In the genomic region with DNA sequence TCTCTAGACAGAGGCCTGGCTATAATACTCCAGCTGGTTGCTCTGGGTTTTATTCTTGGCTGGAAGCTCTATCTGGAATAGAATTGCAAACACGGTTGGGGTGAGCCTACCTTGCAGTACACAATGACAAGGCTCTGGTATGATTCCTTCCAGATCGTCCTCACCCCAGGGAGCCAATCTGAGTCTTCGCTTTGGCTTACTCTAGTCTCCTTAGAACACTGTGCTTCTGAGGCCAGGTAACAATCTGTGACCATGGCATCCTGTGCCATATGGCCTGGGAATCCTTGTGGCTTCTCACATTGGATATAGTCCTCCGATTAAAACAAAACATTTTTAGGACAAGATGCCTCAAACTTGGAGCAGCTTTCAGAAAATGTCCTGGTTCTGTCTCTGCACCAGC, we compare ENCODE assay signal across 18 mouse cellular contexts. TPM values are rescaled to one million over a fixed set of nuclear protein-coding genes. Genes with fewer than 3 reads are reported as not detected.
DNase-seq lines count a peak whose midpoint lies in the region; ATAC-seq and TF ChIP-seq lines count a peak whose summit lies in the region.
"Had no signal": no experiment of that assay in that cellular context is flagged by ENCODE, and none has a peak within 500 bp of the region (broad histone marks: within the 10 kb centered on the region; RNA-seq: fewer than 3 reads in every experiment).

No protein-coding gene starts in this region.

- no peak overlapping the region for H3K4me3 ChIP-seq in limb, embryonic 15.5 days
- no peak overlapping the region for H3K4me3 ChIP-seq in limb, embryonic 10.5 days
- H3K4me3 ChIP-seq in lung, postnatal 0 days (ENCODE audit: low read depth, low read length) = no peak overlapping the region
- H3K4me3 ChIP-seq: embryonic facial prominence, embryonic 10.5 days; forebrain, embryonic 10.5 days; kidney, embryonic 15.5 days; midbrain, embryonic 10.5 days had no signal

- no peaks in the 10 kb centered on the region for H3K27me3 ChIP-seq in limb, embryonic 15.5 days
- H3K27me3 ChIP-seq in limb, embryonic 10.5 days (ENCODE audit: low read depth, poor library complexity, severe bottlenecking) = no peaks in the 10 kb centered on the region
- H3K27me3 ChIP-seq in lung, postnatal 0 days (replicated peaks; ENCODE audit: insufficient read depth, low read length) = no peaks in the 10 kb centered on the region
- H3K27me3 ChIP-seq: kidney, embryonic 15.5 days had no signal

- no peak for TF ChIP-seq EP300 in lung, postnatal 0 days (IDR thresholded peaks at IDR 0.05)

- no peak for TF ChIP-seq CTCF in lung, postnatal 0 days (IDR thresholded peaks at IDR 0.05)

- no peaks in the 10 kb centered on the region for H3K36me3 ChIP-seq in limb, embryonic 15.5 days
- no peaks in the 10 kb centered on the region for H3K36me3 ChIP-seq in limb, embryonic 10.5 days
- no peaks in the 10 kb centered on the region for H3K36me3 ChIP-seq in lung, postnatal 0 days (ENCODE audit: insufficient read depth, low read length)
- H3K36me3 ChIP-seq: embryonic facial prominence, embryonic 10.5 days; forebrain, embryonic 10.5 days; kidney, embryonic 15.5 days; midbrain, embryonic 10.5 days had no signal

- ATAC-seq in limb, embryonic 15.5 days (ENCODE audit: insufficient number of reproducible peaks, low FRiP score, low TSS enrichment, low read depth) = 0 out of 2 replicates have a peak, but pooled peaks have one; percentile 14
- peak; percentile 71 for ATAC-seq in cerebellum, adult (ENCODE audit: insufficient number of reproducible peaks, low FRiP score, low TSS enrichment)
- ATAC-seq in lung, postnatal 0 days = no peak
- ATAC-seq: intestine, postnatal 0 days had no signal

- DNase-seq in limb, embryonic 10.5 days (ENCODE audit: low spot score) = no peak
- peak; percentile 84 for DNase-seq in cerebellum, adult 9-10 months
- DNase-seq in lung, postnatal 0 days (ENCODE audit: low spot score) = no peak
- DNase-seq in gastrocnemius, adult 8-10 months (ENCODE audit: low spot score in 2 of 2) = no peak
- no peak for DNase-seq in neural tube, embryonic 10.5 days (ENCODE audit: extremely low spot score, low spot score)
- DNase-seq: layer of hippocampus, postnatal 36 days; lung, embryonic 14.5 days; lung, postnatal 4 days had no signal

- H3K9ac ChIP-seq in limb, embryonic 15.5 days = no peak overlapping the region
- no peak overlapping the region for H3K9ac ChIP-seq in lung, postnatal 0 days (replicated peaks; ENCODE audit: low read depth)
- H3K9ac ChIP-seq: kidney, embryonic 15.5 days; liver, embryonic 14.5 days; lung, embryonic 14.5 days had no signal

- H3K4me1 ChIP-seq in limb, embryonic 15.5 days = no peaks in the 10 kb centered on the region
- no peaks in the 10 kb centered on the region for H3K4me1 ChIP-seq in limb, embryonic 10.5 days
- no peaks in the 10 kb centered on the region for H3K4me1 ChIP-seq in lung, postnatal 0 days (ENCODE audit: insufficient read depth, low read depth, low read length)
- H3K4me1 ChIP-seq: kidney, embryonic 15.5 days; midbrain, embryonic 10.5 days had no signal

- WGBS in limb, embryonic 15.5 days = 66% methylated on average over 4 of the region's 4 CpGs
- WGBS in limb, embryonic 10.5 days = 90% methylated on average over 4 of the region's 4 CpGs
- WGBS in lung, postnatal 0 days = 80% methylated on average over 4 of the region's 4 CpGs

- H3K4me2 ChIP-seq in limb, embryonic 15.5 days = no peak overlapping the region
- H3K4me2 ChIP-seq in lung, postnatal 0 days (replicated peaks; ENCODE audit: low read depth, low read length) = no peak overlapping the region
- H3K4me2 ChIP-seq: heart, embryonic 11.5 days; kidney, embryonic 15.5 days; lung, embryonic 14.5 days had no signal

- no peaks in the 10 kb centered on the region for H3K9me3 ChIP-seq in limb, embryonic 15.5 days
- H3K9me3 ChIP-seq in limb, embryonic 10.5 days (replicated peaks) = no peaks in the 10 kb centered on the region
- no peaks in the 10 kb centered on the region for H3K9me3 ChIP-seq in lung, postnatal 0 days (ENCODE audit: low read length)
- H3K9me3 ChIP-seq: embryonic facial prominence, embryonic 10.5 days; forebrain, embryonic 10.5 days; kidney, embryonic 15.5 days; midbrain, embryonic 10.5 days had no signal

- H3K27ac ChIP-seq in limb, embryonic 15.5 days = no peak overlapping the region
- no peak overlapping the region for H3K27ac ChIP-seq in limb, embryonic 10.5 days
- H3K27ac ChIP-seq in lung, postnatal 0 days (ENCODE audit: low read length) = no peak overlapping the region
- H3K27ac ChIP-seq: embryonic facial prominence, embryonic 10.5 days; forebrain, embryonic 10.5 days; kidney, embryonic 15.5 days; liver, embryonic 14.5 days; midbrain, embryonic 10.5 days had no signal

RNA-seq across cellular contexts. Expression of a gene that starts 40.4 kb away (rescaled TPM):
- polyA plus RNA-seq in limb, embryonic 15.5 days (2015; fragmentation: Nextera tagmentation; extraction: Ambion mirVana) = 0.30 and 0.51 TPM in 2 replicates
- polyA plus RNA-seq in limb, embryonic 10.5 days (2016; fragmentation: Nextera tagmentation; extraction: Ambion mirVana) = 0.13 and 0.19 TPM in 2 replicates
- polyA plus RNA-seq in lung, postnatal 0 days (2015; fragmentation: Nextera tagmentation; extraction: Ambion mirVana) = 0.13 TPM in 2 replicates
- under 1 TPM; 0.05 to 0.18 (median 0.14) TPM for total RNA-seq in gastrocnemius, adult 8-10 months (2022)
- total RNA-seq: neutrophil, adult 5-6 weeks had no signal
